Mouse (Mus musculus): ENCODE data around the gene Crtc2. TPM values are rescaled to one million over a fixed set of nuclear protein-coding genes. Genes with fewer than 3 reads are reported as not detected.

Crtc2 gene
- total RNA-seq (2023) = 187 to 216 TPM (median 200 TPM) in 4 replicates

GRCm38 (mm10) chr3:90253653-90254418 lies at the start of gene Crtc2:
TSS of gene Crtc2 (plus strand) at chr3:90254163.

DNA sequence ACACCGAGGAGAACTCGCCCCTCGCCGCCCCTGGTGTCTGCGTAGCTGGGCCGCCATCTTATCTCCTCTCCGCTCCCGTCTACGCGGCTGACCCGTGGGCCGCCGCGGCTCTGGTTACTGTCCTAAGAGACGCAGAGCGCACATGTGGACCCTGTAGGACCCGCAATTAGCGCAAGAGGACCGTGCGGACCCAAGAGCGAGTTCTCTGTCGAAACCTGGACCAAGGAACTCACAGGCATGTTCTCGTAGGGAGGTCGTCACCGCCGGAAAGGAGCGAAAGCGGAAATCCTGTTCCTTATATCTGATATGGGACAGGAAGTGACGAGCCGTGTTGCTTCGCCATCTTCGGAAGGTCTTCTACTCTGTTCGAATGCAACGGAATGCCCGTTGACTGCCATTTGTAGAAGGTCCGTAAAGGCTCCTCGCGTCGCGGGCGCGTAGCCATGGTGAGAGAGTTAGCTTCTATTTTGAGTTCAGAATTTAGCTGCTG lies 40.5 kb upstream of the Crtc2 start, which contains the start of the genes Rps27 and Rab13:
Gene Rps27, minus strand, starts transcription at position 275 of the 490 bp plus-strand sequence.
Gene Rab13, plus strand, starts transcription at position 319 of the 490 bp plus-strand sequence.

DNA sequence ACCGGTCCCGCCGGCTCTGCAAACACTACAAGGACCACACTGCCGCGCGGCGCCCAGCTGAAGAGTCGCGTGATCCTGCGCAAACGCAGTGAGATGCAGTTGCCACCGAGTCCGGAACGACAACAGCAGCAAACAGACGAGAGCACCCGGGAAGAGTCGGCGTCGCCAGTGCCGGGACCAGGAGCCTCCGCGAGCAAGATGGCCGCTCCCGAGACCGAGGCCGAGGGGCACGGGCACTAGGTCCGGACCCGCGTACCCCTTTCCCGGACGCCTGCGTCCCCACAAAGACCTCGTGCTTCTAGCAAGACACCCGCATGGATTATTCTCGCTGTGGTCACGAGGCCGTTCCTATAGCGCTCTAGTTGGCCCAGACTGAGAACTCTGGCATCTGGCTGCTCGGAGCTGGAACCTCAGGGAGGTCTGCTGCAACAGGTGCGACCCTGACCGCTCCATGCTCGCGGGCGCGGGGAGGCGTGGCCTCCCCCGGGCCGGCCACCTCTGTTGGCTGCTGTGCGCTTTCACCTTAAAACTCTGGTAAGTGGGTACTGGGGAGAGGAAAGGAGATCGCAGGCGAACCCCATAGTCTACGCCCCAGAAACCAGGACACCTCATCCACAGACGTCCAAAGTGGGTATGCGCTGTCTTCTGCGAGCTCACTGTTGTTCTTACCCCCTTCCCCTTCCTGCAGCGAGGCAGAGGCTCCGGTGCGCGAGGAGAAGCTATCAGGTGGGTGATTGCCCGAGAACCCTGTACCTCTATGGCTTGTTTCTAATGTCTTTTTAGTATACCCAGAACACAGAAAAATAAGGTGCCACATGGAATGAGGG lies 22.2 kb upstream of the Crtc2 start, which contains the start of gene Jtb:
Gene Jtb, plus strand, starts transcription at position 91 of the 827 bp plus-strand sequence.

GRCm38 (mm10) chr3:90242984-90243775 lies 10.8 kb upstream of the Crtc2 start, which contains the start of gene Creb3l4:
TSS of gene Creb3l4 (minus strand) at chr3:90243512.

DNA sequence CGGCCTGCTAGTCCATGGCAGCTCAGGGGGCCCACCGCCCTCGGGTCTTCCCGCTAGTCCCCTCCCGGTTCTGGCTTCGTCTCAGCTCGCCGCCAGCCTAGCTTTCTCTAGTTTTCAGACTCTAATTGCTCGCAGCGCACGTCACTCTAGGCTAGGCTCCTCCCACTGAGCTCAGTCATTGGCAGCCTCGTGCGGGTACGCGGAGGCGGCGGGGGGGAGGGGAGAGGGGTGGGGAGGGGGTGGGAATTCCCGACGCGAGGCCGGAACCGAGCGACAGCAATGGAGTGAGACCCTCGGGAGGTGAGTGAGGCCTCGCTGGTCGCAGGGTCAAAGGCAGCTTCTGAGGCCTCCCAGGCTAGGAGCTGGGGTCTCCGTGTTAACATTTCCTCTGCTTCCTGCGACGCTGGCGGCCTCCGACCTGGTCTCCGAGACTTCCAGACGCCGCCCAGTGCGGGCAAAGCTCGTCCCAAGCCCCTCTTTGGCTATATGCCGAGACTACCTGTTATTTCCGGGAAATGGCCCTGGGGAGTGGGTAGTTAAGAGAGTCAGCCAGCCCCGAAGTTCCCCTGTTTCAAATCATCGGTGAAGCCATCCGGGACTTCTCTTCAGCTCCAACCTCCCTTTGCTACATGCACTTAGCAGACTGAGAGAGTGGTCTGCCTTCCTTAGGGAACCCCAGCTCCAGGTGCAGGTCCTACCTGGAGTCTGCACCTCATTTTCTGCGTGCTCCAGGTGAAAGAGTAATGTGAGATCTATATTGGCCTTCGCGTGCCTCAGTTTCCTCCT lies 5.8 kb upstream of the Crtc2 start, which contains the start of gene Slc39a1:
Gene Slc39a1, plus strand, starts transcription at position 213 of the 786 bp plus-strand sequence.

GRCm38 (mm10) chr3:90265034-90265931 lies 11.3 kb downstream of the Crtc2 start, which contains the start of gene Dennd4b:
TSS of gene Dennd4b (plus strand) at chr3:90265185.

DNA sequence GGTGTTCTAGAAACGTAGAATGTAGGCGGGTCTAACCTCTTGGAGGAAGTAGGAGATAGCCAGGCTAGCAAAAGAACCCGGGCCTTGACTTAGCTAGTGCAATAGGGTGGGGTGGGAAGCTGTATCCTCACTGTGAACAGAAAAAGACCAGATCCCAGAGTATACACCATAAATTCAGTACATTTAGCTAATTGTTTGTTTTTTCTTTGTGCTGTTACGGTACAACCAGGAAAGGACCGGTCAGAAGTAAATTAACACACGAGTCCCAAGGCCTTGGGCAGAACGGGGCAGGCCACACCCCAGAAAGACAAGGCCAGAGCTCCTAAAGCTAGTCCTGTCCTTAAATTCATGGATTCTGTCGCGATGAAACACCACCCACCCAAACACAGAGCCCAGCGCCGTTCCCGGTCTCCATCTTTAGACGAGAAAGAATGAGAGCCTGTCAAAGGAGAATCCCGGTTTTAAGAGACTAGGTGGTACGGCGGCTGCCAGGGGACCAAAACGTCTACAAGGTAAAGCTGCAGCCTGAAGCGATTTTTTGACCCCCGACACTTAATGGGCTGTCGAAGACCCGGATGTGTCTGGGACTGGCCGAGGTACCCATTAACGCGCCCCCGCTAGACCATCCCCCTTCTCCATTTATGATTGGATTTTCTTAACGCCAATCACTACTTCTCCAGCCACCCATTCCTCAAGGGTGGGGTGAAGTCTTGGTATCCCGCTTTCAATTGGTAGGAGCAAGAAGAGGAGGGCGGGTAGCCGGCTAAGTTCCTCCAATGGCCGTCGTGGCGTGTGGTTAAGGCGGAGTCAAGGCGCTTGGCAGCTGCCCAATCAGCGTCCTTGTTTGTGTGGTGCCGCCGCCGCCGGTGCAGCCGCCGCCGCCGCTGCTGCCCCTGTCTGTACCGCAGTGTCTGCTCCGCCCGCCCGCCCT lies 38.6 kb downstream of the Crtc2 start, which contains the start of gene Gatad2b:
Gene Gatad2b, plus strand, starts transcription at position 834 of the 931 bp plus-strand sequence.

Other genes starting within 250 kb of the Crtc2 start
- 107 to 116 TPM (median 114 TPM) in 4 replicates for gene 4933434E20Rik, start 202.5 kb upstream of the Crtc2 start, total RNA-seq (2023)
- gene Ubap2l, start 201.5 kb upstream of the Crtc2 start, total RNA-seq (2023) = 331 to 385 TPM (median 358 TPM) in 4 replicates
- 545 to 588 TPM (median 552 TPM) in 4 replicates for gene Tpm3, start 181.5 kb upstream of the Crtc2 start, total RNA-seq (2023)
- gene Nup210l, start 150.0 kb upstream of the Crtc2 start, total RNA-seq (2023) = 1.7 to 2.5 TPM (median 1.9 TPM) in 4 replicates
- gene Rps27, start 40.5 kb upstream of the Crtc2 start, total RNA-seq (2023) = 9,520 to 10,422 TPM (median 10,240 TPM) in 4 replicates
- gene Rab13, start 40.5 kb upstream of the Crtc2 start, total RNA-seq (2023) = 0.72 to 0.92 TPM in 2 of 4 replicates, not detected in the others
- 83.4 to 92.8 TPM (median 90.6 TPM) in 4 replicates for gene Jtb, start 22.6 kb upstream of the Crtc2 start, total RNA-seq (2023)
- not detected in 4 replicates for gene Creb3l4, start 10.7 kb upstream of the Crtc2 start, total RNA-seq (2023)
- 25.9 to 33.1 TPM (median 28.9 TPM) in 4 replicates for gene Slc39a1, start 6.0 kb upstream of the Crtc2 start, total RNA-seq (2023)
- 174 to 184 TPM (median 178 TPM) in 4 replicates for gene Dennd4b, start 11.0 kb downstream of the Crtc2 start, total RNA-seq (2023)
- 124 to 137 TPM (median 130 TPM) in 4 replicates for gene Gatad2b, start 39.0 kb downstream of the Crtc2 start, total RNA-seq (2023)
- 0.91 to 1.4 TPM (median 1.1 TPM) in 4 replicates for gene Slc27a3, start 135.8 kb downstream of the Crtc2 start, total RNA-seq (2023)
- 50.2 to 54.0 TPM (median 52.5 TPM) in 4 replicates for gene Ints3, start 179.5 kb downstream of the Crtc2 start, total RNA-seq (2023)
- gene Npr1, start 211.7 kb downstream of the Crtc2 start, total RNA-seq (2023) = not detected in 4 replicates
- gene Ilf2, start 222.0 kb downstream of the Crtc2 start, total RNA-seq (2023) = 92.2 to 99.3 TPM (median 93.2 TPM) in 4 replicates
- 56.1 to 60.1 TPM (median 57.1 TPM) in 4 replicates for gene Snapin, start 236.9 kb downstream of the Crtc2 start, total RNA-seq (2023)

Measured in B cell, adult 62 days (primary cell).